Mouse (Mus musculus) c-Kit-positive CD71-positive TER-119-negative erythroid progenitor cells, embryonic 14.5 days (primary cell): ENCODE measurements around the gene Zfp322a.
A peak's percentile ranks its signal among the peaks of the same experiment; 100 is the strongest.

Source experiments
- DNase-seq: peaks from one replicate; pipeline ENCODE4 v3.0.0-alpha.2; 2013; ENCODE audit warnings: low read depth

Gene Zfp322a

DNA sequence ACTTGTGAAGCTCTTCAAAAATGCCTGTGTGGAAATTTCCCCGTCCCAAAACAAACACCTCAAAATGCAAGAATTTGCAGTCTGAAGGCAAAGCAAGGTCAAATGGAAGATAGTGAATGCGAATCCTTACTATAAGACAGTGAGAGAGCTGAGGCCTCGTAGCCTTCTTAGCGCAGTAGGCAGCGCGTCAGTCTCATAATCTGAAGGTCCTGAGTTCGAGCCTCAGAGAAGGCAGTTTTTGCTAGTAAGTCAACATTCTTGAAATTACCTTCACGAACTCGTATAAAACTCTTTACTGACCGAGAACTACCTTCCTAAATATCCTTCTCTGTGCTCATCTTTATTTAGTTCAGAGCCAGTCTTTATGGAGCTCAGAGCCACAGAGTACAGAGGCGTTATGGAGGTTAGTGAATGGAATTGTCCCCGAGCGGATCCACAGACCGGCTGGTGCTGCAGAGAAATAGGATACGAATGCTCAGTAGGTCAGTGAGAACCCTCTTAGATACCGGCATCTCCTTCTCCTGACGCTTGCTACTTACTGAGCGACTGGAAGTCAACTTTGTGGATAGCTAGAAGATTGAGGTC lies 51.6 kb downstream of the Zfp322a start:
- DNase-seq = peak; percentile 68

DNA sequence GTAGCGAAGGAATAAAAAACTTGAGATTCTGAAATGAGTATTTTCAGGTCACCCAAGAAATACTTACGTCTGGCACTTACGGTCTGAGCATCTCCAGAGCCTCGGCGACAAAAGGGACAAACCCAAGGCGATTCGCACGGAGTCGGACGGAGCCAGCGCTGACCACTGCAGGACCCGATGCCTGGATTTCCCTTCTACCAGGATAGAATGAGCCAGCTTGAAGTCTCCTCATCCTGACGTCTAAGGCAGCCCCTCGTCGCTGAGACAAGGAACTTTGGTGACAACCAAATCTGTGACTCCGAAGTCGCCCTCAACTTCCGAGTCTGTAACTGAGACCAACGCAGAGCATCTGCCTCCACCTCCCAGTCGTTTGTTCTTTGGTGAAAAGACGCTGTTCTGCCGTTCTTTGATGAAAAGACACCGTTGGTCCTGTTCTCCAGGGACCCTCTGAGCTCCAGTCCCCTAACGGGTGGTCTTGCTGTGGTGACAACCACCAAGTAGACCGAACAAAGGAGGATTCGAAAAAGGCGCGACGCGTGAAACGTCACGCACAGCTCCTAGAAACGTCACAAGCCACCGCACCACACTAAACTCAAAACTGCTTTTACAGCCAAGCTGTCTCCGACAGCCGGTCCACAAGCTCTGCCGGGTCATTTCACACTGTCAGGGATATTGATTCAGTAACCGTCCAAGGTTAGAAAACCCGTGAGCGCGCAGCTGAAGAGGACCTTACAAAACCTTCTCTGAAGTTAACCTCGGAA lies 55.9 kb downstream of the Zfp322a start:
- no peak for DNase-seq

GRCm38 (mm10) chr13:23310036-23310435 lies 59.0 kb downstream of the Zfp322a start:
- DNase-seq = no peak

DNA sequence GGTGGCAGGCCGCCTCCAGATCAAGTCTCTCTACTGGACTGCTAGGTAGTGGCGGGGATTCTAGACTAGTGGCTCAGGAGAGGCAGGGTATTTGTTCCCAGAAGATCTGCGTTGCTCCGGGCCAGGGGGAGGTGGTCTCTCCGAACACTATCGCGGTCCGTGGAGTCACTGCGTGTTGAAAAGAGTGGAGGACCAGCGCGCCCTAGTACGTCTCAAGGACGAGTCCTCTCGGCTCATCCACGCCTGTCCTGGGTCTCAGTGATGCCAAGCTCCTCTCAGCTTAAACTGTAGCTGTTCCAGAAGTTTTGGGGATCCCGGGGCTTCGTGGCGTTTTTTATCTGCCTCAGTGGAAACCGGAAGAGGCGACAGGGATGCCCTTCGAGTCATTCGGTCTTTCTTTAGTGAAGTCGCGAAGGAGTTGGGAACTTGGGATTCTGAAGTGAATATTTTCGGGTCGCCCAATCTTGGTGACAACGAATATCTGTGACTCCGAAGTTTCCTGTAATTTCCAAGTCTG lies 59.5 kb downstream of the Zfp322a start:
- DNase-seq = no peak

DNA sequence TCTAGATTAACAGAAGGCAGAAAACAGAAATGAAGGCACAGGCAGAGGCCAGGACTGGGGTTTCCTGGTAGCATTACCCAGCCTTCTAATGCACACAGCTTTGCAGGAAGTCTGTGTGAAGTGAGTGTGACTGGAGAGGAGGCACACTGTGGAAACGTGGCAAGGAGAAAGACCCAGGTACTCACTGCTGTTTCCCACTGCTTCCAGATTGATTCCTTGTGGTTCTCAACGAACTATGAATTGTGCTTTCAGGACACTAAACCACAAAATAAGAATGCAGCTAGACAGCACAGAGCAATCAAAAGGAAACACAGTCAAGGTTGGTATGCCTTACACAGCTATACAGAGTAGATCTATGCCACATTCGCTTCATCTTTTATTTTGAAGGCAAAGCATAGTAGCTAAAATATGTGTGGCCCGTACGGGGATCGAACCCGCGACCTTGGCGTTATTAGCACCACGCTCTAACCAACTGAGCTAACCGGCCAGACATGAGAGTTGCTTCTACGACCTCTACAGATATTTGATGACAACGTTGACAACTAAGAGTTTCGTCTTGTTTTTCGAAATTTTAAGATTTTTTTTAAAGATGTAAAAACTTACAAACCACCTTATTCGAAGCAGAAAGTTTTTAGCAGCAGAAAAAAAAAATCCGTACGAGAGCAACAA lies 60.2 kb downstream of the Zfp322a start:
- DNase-seq = peak; percentile 56

- DNase-seq = peak; percentile 67
Measured at GRCm38 (mm10) chr13:23307069-23307814, 61.8 kb downstream of the Zfp322a start.

DNA sequence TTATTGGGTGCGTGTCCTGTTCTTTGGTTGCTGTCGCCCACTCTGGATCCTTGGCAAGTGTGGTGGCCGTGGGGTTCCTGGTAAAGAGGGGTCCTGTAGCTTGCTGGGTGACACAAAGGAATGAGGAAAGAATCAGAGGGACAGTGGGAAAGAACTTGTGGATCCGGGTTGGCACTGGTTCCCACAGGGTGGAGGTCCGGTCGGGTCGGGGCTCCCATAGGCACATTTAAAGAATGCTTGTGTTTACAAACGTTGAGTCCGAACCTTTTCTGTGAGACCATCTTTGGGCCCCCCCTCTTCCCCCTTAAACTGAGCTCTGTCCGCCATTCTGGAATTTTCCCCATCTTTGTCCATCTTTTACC lies 62.3 kb downstream of the Zfp322a start:
- DNase-seq = no peak
